Mouse (Mus musculus) gastrocnemius, postnatal 14 days (tissue): ENCODE measurements around the gene P2ry2. TPM values are rescaled to one million over a fixed set of nuclear protein-coding genes. Genes with fewer than 3 reads are reported as not detected.

Experiments
- DNase-seq: peaks from one replicate; pipeline ENCODE4 v3.0.0; 2021; ENCODE audit warnings: mixed read lengths
- intact Hi-C: fragments of 180-260 bp; cut with DNase I; formaldehyde crosslinking; loops from one replicate; pipeline ENCODE4 v1.15.1; 2025; ENCODE audit warnings: low total_unique reads
- total RNA-seq, 2 experiments: library from RNA; stranded (reverse); gene quantifications; 2 replicates each; pipeline ENCODE4 v1.2.3; 2021

Gene P2ry2
- total RNA-seq, 2 experiments from 2014 or later: 38.0 to 47.7 TPM

GRCm38 (mm10) chr7:100995951-100996350, 16.7 kb downstream of the P2ry2 start:
- intact Hi-C loops: no loop called here
- DNase-seq: no peak

- no peak for DNase-seq
- intact Hi-C loops: no loop called here
Observed at GRCm38 (mm10) chr7:100995260-100995864, 17.3 kb downstream of the P2ry2 start.

- intact Hi-C loops: no loop called here
Observed at GRCm38 (mm10) chr7:100993166-100993565, 19.5 kb downstream of the P2ry2 start.

GRCm38 (mm10) chr7:100991972-100992371, 20.7 kb downstream of the P2ry2 start:
- intact Hi-C loops: no loop called here
- DNase-seq: no peak

More at GRCm38 (mm10) chr7:100993166-100993565, 19.5 kb downstream of the P2ry2 start:
- peak; percentile 69 for DNase-seq

GRCm38 (mm10) chr7:100990636-100991311, 21.9 kb downstream of the P2ry2 start:
- intact Hi-C loops: no loop called here
- peak; percentile 47 for DNase-seq

- peak; percentile 79 for DNase-seq
- intact Hi-C loops: loop anchor here (2.0 kb wide), 1 partner anchor 63 kb away; no protein-coding TSS in a partner anchor
Observed at GRCm38 (mm10) chr7:100988092-100988491, 24.6 kb downstream of the P2ry2 start.

GRCm38 (mm10) chr7:100984452-100985395, 27.9 kb downstream of the P2ry2 start:
- intact Hi-C loops: loop anchor here (5.0 kb wide), 1 partner anchor 42 kb away; no protein-coding TSS in a partner anchor
- peak; percentile 41 for DNase-seq

- peak; percentile 84 for DNase-seq
- intact Hi-C loops: no loop called here
Observed at GRCm38 (mm10) chr7:100979175-100979574, 33.5 kb downstream of the P2ry2 start.

- DNase-seq: no peak
- intact Hi-C loops: no loop called here
Observed at GRCm38 (mm10) chr7:100978171-100978570, 34.5 kb downstream of the P2ry2 start.

GRCm38 (mm10) chr7:100974135-100974903, 38.3 kb downstream of the P2ry2 start, which contains the start of gene P2ry6:
TSS of gene P2ry6 (minus strand) at chr7:100974649.
- DNase-seq: peak; percentile 63

GRCm38 (mm10) chr7:100972875-100973274, 39.8 kb downstream of the P2ry2 start:
- intact Hi-C loops: no loop called here
- no peak for DNase-seq

More at GRCm38 (mm10) chr7:100974135-100974903, 38.3 kb downstream of the P2ry2 start, which contains the start of gene P2ry6:
- intact Hi-C loops: no loop called here

- no peak for DNase-seq
- intact Hi-C loops: no loop called here
Observed at GRCm38 (mm10) chr7:100968874-100969659, 43.6 kb downstream of the P2ry2 start.

GRCm38 (mm10) chr7:100968376-100968775, 44.3 kb downstream of the P2ry2 start:
- DNase-seq: no peak
- intact Hi-C loops: no loop called here

- intact Hi-C loops: no loop called here
Observed at GRCm38 (mm10) chr7:100967850-100968249, 44.8 kb downstream of the P2ry2 start.

GRCm38 (mm10) chr7:100966014-100966413, 46.7 kb downstream of the P2ry2 start:
- intact Hi-C loops: no loop called here
- DNase-seq: no peak

More at GRCm38 (mm10) chr7:100967850-100968249, 44.8 kb downstream of the P2ry2 start:
- no peak for DNase-seq

- intact Hi-C loops: no loop called here
- peak; percentile 57 for DNase-seq
Observed at GRCm38 (mm10) chr7:100965079-100965478, 47.6 kb downstream of the P2ry2 start.

GRCm38 (mm10) chr7:100964242-100964641, 48.4 kb downstream of the P2ry2 start:
- intact Hi-C loops: no loop called here
- no peak for DNase-seq

- intact Hi-C loops: no loop called here
- DNase-seq: no peak
Observed at GRCm38 (mm10) chr7:100963381-100963780, 49.3 kb downstream of the P2ry2 start.
